ENCODE assay signal across 8 mouse cellular contexts in the genomic region with DNA sequence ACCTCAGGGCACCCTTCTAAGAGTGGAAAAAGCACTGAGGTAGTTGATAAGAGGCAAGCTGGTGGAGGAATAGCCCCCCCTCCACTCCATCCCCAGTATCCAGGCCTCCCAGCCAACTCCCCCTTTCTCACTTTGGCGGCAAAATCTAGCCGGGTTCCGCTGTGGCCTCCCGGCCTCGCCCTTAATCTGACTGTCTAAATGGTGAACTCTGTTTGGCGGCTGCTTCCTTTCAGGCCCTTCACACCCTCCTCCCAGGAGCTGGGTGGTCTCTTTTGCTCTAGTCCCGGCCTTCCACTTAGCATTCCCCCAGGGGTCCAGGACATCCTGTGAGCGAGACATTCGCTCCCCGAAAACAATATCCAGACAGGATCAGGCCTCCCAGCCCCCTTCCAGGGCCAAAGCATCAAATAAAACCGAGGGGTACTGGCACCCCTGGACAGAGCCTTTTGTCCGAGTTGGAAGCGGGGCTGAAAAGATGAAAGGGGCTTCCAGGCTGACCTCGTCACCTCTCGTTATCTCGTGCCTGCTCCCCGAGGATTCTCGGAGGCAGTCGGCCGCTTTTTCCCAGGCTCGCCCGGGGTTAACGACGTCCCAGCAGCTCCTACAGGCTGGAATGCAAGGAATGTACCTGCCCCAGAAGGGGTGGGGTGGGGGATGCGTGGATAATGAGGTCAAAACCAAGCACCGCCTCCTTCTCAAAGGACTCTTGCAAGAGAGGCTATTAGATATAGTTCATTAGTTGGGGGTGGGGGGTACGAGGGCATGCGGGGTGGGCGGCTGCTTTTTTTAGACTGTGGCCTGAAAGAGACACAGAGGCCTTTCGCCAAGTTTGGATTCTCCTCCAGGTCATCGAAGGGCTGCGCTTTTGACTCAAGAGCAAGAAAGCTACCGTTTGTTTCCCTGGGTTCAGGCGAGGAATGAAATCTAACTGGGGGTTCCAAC. TPM values are rescaled to one million over a fixed set of nuclear protein-coding genes. Genes with fewer than 3 reads are reported as not detected.
A peak's percentile ranks its signal among the peaks of the same experiment; 100 is the strongest.
DNase-seq lines count a peak whose midpoint lies in the region; ATAC-seq lines count a peak whose summit lies in the region.

No protein-coding gene starts in this region.

- ATAC-seq in heart, embryonic 15.5 days (replicated peaks; ENCODE audit: insufficient number of reproducible peaks, insufficient read depth, low FRiP score, low read depth), result peak; percentile 65

- H3K4me3 ChIP-seq in embryonic facial prominence, embryonic 10.5 days, result peak overlapping the region; percentile 44
- H3K4me3 ChIP-seq in heart, embryonic 15.5 days, result peak overlapping the region; percentile 20; the same call in 1 of the 2 replicates
- peak overlapping the region; percentile 42 for H3K4me3 ChIP-seq in midbrain, embryonic 10.5 days

- no peaks in the 10 kb centered on the region for H3K27me3 ChIP-seq in embryonic facial prominence, embryonic 10.5 days (replicated peaks; ENCODE audit: low read depth, poor library complexity, severe bottlenecking)
- H3K27me3 ChIP-seq in heart, embryonic 15.5 days, result no peaks in the 10 kb centered on the region
- H3K27me3 ChIP-seq in midbrain, embryonic 10.5 days (ENCODE audit: low read depth, poor library complexity, severe bottlenecking), result no peaks in the 10 kb centered on the region

- WGBS in embryonic facial prominence, embryonic 10.5 days, result 1% methylated on average over 34 of the region's 34 CpGs
- 8% methylated on average over 34 of the region's 34 CpGs for WGBS in heart, embryonic 15.5 days
- WGBS in midbrain, embryonic 10.5 days, result under 1% methylated on average over 34 of the region's 34 CpGs

- no peaks in the 10 kb centered on the region for H3K36me3 ChIP-seq in embryonic facial prominence, embryonic 10.5 days (replicated peaks)
- no peaks in the 10 kb centered on the region for H3K36me3 ChIP-seq in heart, embryonic 15.5 days
- H3K36me3 ChIP-seq in midbrain, embryonic 10.5 days, result no peaks in the 10 kb centered on the region

- H3K9me3 ChIP-seq in embryonic facial prominence, embryonic 10.5 days, result peaks cover 6% of the 10 kb centered on the region; the same call in 1 of the 2 replicates
- H3K9me3 ChIP-seq in heart, embryonic 15.5 days (replicated peaks), result no peaks in the 10 kb centered on the region
- peaks cover 13% of the 10 kb centered on the region; the same call in 1 of the 2 replicates for H3K9me3 ChIP-seq in midbrain, embryonic 10.5 days (replicated peaks)

- H3K4me2 ChIP-seq in heart, embryonic 15.5 days, result peak overlapping the region; percentile 46

- peak overlapping the region; percentile 46 for H3K9ac ChIP-seq in heart, embryonic 15.5 days

- DNase-seq in embryonic facial prominence, embryonic 10.5 days (ENCODE audit: low spot score), result peak; percentile 91
- DNase-seq in kidney, postnatal 36 days, result peak; percentile 81
- DNase-seq in midbrain, embryonic 10.5 days (ENCODE audit: low spot score), result peak; percentile 92
- DNase-seq in cerebellum, adult 18-20 months, result no peak
- no peak for DNase-seq in c-Kit-positive CD71-positive TER-119-positive erythroid progenitor cells, embryonic 14.5 days (ENCODE audit: low spot score)
- no peak for DNase-seq in frontal cortex, postnatal 25 days (ENCODE audit: low spot score in 2 of 2)
- no peak for DNase-seq in urinary bladder, postnatal 10 days (ENCODE audit: low spot score)

- peak overlapping the region; percentile 91 for H3K27ac ChIP-seq in embryonic facial prominence, embryonic 10.5 days (replicated peaks)
- peak overlapping the region; percentile 90 for H3K27ac ChIP-seq in heart, embryonic 15.5 days
- peak overlapping the region; percentile 87 for H3K27ac ChIP-seq in midbrain, embryonic 10.5 days (replicated peaks)

- peaks cover 51% of the 10 kb centered on the region for H3K4me1 ChIP-seq in embryonic facial prominence, embryonic 10.5 days
- peaks cover 35% of the 10 kb centered on the region for H3K4me1 ChIP-seq in heart, embryonic 15.5 days (replicated peaks)
- peaks cover 46% of the 10 kb centered on the region for H3K4me1 ChIP-seq in midbrain, embryonic 10.5 days

RNA-seq across cellular contexts. Expression of gene Pim1, which starts 39.4 kb away (rescaled TPM):
- polyA plus RNA-seq in embryonic facial prominence, embryonic 10.5 days (2016; fragmentation: Nextera tagmentation; extraction: Ambion mirVana), result 31.6 and 33.2 TPM in 2 replicates
- polyA plus RNA-seq in heart, embryonic 15.5 days (2015; fragmentation: Nextera tagmentation; extraction: Ambion mirVana), result 17.9 and 18.2 TPM in 2 replicates
- polyA plus RNA-seq in midbrain, embryonic 10.5 days (2016; fragmentation: Nextera tagmentation; extraction: Ambion mirVana), result 27.2 and 33.8 TPM in 2 replicates

Comparison
In these comparisons a context has a peak if more than half of its experiments do, and no peak if none do; other contexts are left out.
1. DNase-seq: peak in embryonic facial prominence, embryonic 10.5 days (single experiment), kidney, postnatal 36 days (2 of 2) and midbrain, embryonic 10.5 days (single experiment); none in cerebellum, adult 18-20 months (0 of 2), c-Kit-positive CD71-positive TER-119-positive erythroid progenitor cells, embryonic 14.5 days (single experiment), frontal cortex, postnatal 25 days (0 of 2) and urinary bladder, postnatal 10 days (single experiment).
2. Peak in every context shown above with its lines, with median percentiles within 50 percentile points of each other: H3K27ac ChIP-seq and H3K4me3 ChIP-seq.